Mouse (Mus musculus): ENCODE measurements around the gene Galnt2.

Galnt2 gene

GRCm38 (mm10) chr8:124295357-124295756 is 64.2 kb downstream of the Galnt2 start:
- DNase-seq = no peak

- no peak for DNase-seq
Measured at GRCm38 (mm10) chr8:124301512-124301911, 70.3 kb downstream of the Galnt2 start.

- no peak for DNase-seq
Measured at GRCm38 (mm10) chr8:124301935-124302555, 70.9 kb downstream of the Galnt2 start.

GRCm38 (mm10) chr8:124303211-124303902 is 72.2 kb downstream of the Galnt2 start:
- DNase-seq = peak; percentile 52

- no peak for DNase-seq
Measured at GRCm38 (mm10) chr8:124304141-124304540, 73.0 kb downstream of the Galnt2 start.

GRCm38 (mm10) chr8:124306574-124306973 is 75.4 kb downstream of the Galnt2 start:
- no peak for DNase-seq

GRCm38 (mm10) chr8:124307700-124308099 is 76.5 kb downstream of the Galnt2 start:
- DNase-seq = no peak

GRCm38 (mm10) chr8:124310509-124310908 is 79.3 kb downstream of the Galnt2 start:
- DNase-seq = no peak

GRCm38 (mm10) chr8:124311111-124311510 is 79.9 kb downstream of the Galnt2 start:
- no peak for DNase-seq

GRCm38 (mm10) chr8:124311723-124312122 is 80.5 kb downstream of the Galnt2 start:
- no peak for DNase-seq

GRCm38 (mm10) chr8:124312228-124312627 is 81.0 kb downstream of the Galnt2 start:
- no peak for DNase-seq

- DNase-seq = peak; percentile 35
Measured at GRCm38 (mm10) chr8:124314803-124315202, 83.6 kb downstream of the Galnt2 start.

- peak; percentile 52 for DNase-seq
Measured at GRCm38 (mm10) chr8:124316466-124317136, 85.4 kb downstream of the Galnt2 start.

- DNase-seq = no peak
Measured at GRCm38 (mm10) chr8:124317191-124317682, 86.0 kb downstream of the Galnt2 start.

GRCm38 (mm10) chr8:124317821-124318220 is 86.6 kb downstream of the Galnt2 start:
- no peak for DNase-seq

GRCm38 (mm10) chr8:124318612-124319315 is 87.6 kb downstream of the Galnt2 start:
- DNase-seq = no peak

- DNase-seq = no peak
Measured at GRCm38 (mm10) chr8:124319316-124319652, 88.1 kb downstream of the Galnt2 start.

- no peak for DNase-seq
Measured at GRCm38 (mm10) chr8:124321227-124321840, 90.1 kb downstream of the Galnt2 start.

GRCm38 (mm10) chr8:124323356-124323755 is 92.2 kb downstream of the Galnt2 start:
- DNase-seq = no peak

- DNase-seq = no peak
Measured at GRCm38 (mm10) chr8:124328259-124328658, 97.1 kb downstream of the Galnt2 start.

- no peak for DNase-seq
Measured at GRCm38 (mm10) chr8:124329690-124330089, 98.5 kb downstream of the Galnt2 start.

- no peak for DNase-seq
Measured at GRCm38 (mm10) chr8:124330433-124330832, 99.2 kb downstream of the Galnt2 start.

- DNase-seq = no peak
Measured at GRCm38 (mm10) chr8:124331094-124331493, 99.9 kb downstream of the Galnt2 start.

All from kidney, postnatal 10 days (tissue).